9 mouse cellular contexts compared by ENCODE assay signal in the genomic region with DNA sequence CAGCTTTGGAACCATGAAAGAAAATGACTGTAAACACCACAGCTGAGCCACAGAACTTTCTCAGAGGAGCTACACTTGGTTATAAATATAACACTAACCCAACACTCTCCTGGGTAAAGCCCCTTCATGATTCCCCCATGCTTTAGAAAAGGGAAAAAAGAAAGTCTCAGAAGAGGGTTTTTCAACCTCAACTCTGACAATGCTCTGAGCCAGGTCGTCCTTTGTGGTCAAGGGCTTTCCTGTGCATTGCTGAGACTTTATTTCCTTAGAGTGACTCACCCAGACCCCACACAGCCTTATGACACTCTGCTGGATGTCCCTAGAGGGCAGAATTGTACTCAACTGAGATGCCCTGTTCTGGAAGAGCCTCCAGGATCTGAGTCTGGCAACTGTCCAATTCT.
DNase-seq lines count a peak whose midpoint lies in the region; ATAC-seq lines count a peak whose summit lies in the region.
"Had no signal": no experiment of that assay in that cellular context is flagged by ENCODE, and none has a peak within 500 bp of the region (broad histone marks: within the 10 kb centered on the region; RNA-seq: fewer than 3 reads in every experiment).

No protein-coding gene starts in this region.

- WGBS in kidney, embryonic 15.5 days: 37% methylated on average over 1 of the region's 1 CpGs
- WGBS in midbrain, embryonic 15.5 days: 32% methylated on average over 1 of the region's 1 CpGs

- no peak overlapping the region for H3K4me3 ChIP-seq in kidney, embryonic 15.5 days (replicated peaks)
- no peak overlapping the region for H3K4me3 ChIP-seq in midbrain, embryonic 15.5 days
- H3K4me3 ChIP-seq: hindbrain, embryonic 13.5 days had no signal

- H3K27me3 ChIP-seq in kidney, embryonic 15.5 days: no peaks in the 10 kb centered on the region
- H3K27me3 ChIP-seq in splenic B cell, adult 2 months (ENCODE audit: control insufficient read depth, insufficient read depth, low read length, poor library complexity, severe bottlenecking): no peaks in the 10 kb centered on the region
- no peaks in the 10 kb centered on the region for H3K27me3 ChIP-seq in midbrain, embryonic 15.5 days (replicated peaks)
- H3K27me3 ChIP-seq: hindbrain, embryonic 13.5 days had no signal

- H3K9ac ChIP-seq in kidney, embryonic 15.5 days: no peak overlapping the region
- no peak overlapping the region for H3K9ac ChIP-seq in midbrain, embryonic 15.5 days
- H3K9ac ChIP-seq: hindbrain, embryonic 13.5 days had no signal

- H3K9me3 ChIP-seq in kidney, embryonic 15.5 days (replicated peaks): no peaks in the 10 kb centered on the region
- no peaks in the 10 kb centered on the region for H3K9me3 ChIP-seq in midbrain, embryonic 15.5 days
- H3K9me3 ChIP-seq: hindbrain, embryonic 13.5 days; megakaryocyte, embryonic 14.5 days had no signal

- peak; percentile 29 for DNase-seq in kidney, postnatal 14 days
- peak; percentile 32 to 37 for DNase-seq in adrenal gland, postnatal 36 days
- peak; percentile 61 for DNase-seq in splenic B cell, adult 2 months (ENCODE audit: low read depth, low spot score)
- DNase-seq in frontal cortex, adult 2 months (ENCODE audit: extremely low spot score in 1 of 2, low spot score in 1 of 2): no peak

- no peak for ATAC-seq in kidney, embryonic 15.5 days (replicated peaks; ENCODE audit: low FRiP score)
- peak; percentile 86 for ATAC-seq in CD4-positive, CD25-positive, alpha-beta regulatory T cell, adult 4 months
- no peak for ATAC-seq in midbrain, embryonic 15.5 days (replicated peaks)

- H3K4me1 ChIP-seq in kidney, embryonic 15.5 days: peaks cover 8% of the 10 kb centered on the region
- H3K4me1 ChIP-seq in midbrain, embryonic 15.5 days: peaks cover under 1% of the 10 kb centered on the region; the same call in 1 of the 2 replicates

- no peak overlapping the region for H3K4me2 ChIP-seq in kidney, embryonic 15.5 days
- H3K4me2 ChIP-seq in midbrain, embryonic 15.5 days: no peak overlapping the region
- H3K4me2 ChIP-seq: hindbrain, embryonic 13.5 days had no signal

- no peaks in the 10 kb centered on the region for H3K36me3 ChIP-seq in kidney, embryonic 15.5 days
- H3K36me3 ChIP-seq in splenic B cell, adult 2 months (ENCODE audit: control insufficient read depth, insufficient read depth, low read length, poor library complexity, severe bottlenecking): no peaks in the 10 kb centered on the region
- H3K36me3 ChIP-seq in midbrain, embryonic 15.5 days (replicated peaks): no peaks in the 10 kb centered on the region
- H3K36me3 ChIP-seq: hindbrain, embryonic 13.5 days had no signal

- no peak overlapping the region for H3K27ac ChIP-seq in kidney, embryonic 15.5 days
- no peak overlapping the region for H3K27ac ChIP-seq in midbrain, embryonic 15.5 days
- H3K27ac ChIP-seq: hindbrain, embryonic 13.5 days had no signal

Comparison
In these comparisons a context has a peak if more than half of its experiments do, and no peak if none do; other contexts are left out.
1. DNase-seq: peak in kidney, postnatal 14 days (single experiment), adrenal gland, postnatal 36 days (2 of 2) and splenic B cell, adult 2 months (single experiment); none in frontal cortex, adult 2 months (0 of 2).